Mouse (Mus musculus) limb, embryonic 13.5 days (tissue): ENCODE measurements at regions not wholly inside any gene's neighbourhood (a gene's known extent, or its start where the extent isn't known, plus 50 kb on each side); places are given as distances from the start of the nearest gene placed in this dataset.

Experiments
- ATAC-seq: fragments of 200-750 bp; cut with Nextera tagmentation; 2 replicates; pipeline ENCODE4 v1.8.0; 2017; ENCODE audit warnings: low read depth, moderate number of reproducible peaks, moderate TSS enrichment; ENCODE audit not compliant: low FRiP score
- H3K27ac ChIP-seq: fragments of 300-500 bp; sonication (generic); 2 replicates; pipeline ENCODE4 v1.5.1; 2015; ENCODE audit warnings: inconsistent platforms, mild to moderate bottlenecking, moderate library complexity
- H3K27me3 ChIP-seq: fragments of 300-500 bp; sonication (generic); 2 replicates; pipeline ENCODE4 v1.6.1; 2015; ENCODE audit warnings: mild to moderate bottlenecking, inconsistent platforms
- H3K36me3 ChIP-seq: fragments of 300-500 bp; sonication (generic); 2 replicates; pipeline ENCODE4 v1.6.1; 2015; ENCODE audit warnings: inconsistent platforms, mild to moderate bottlenecking, moderate library complexity
- H3K4me1 ChIP-seq: fragments of 300-500 bp; sonication (generic); 2 replicates; pipeline ENCODE4 v1.6.1; 2015; ENCODE audit warnings: inconsistent platforms
- H3K4me2 ChIP-seq: fragments of 300-500 bp; sonication (generic); replicated peaks from 2 replicates; pipeline ENCODE4 v1.6.1; 2015; ENCODE audit warnings: inconsistent platforms, mild to moderate bottlenecking, moderate library complexity
- H3K4me3 ChIP-seq: fragments of 300-500 bp; sonication (generic); 2 replicates; pipeline ENCODE4 v1.5.1; 2015; ENCODE audit warnings: moderate library complexity, mild to moderate bottlenecking, inconsistent platforms
- H3K9ac ChIP-seq: fragments of 300-500 bp; sonication (generic); 2 replicates; pipeline ENCODE4 v1.6.1; 2015; ENCODE audit warnings: mild to moderate bottlenecking, inconsistent platforms
- H3K9me3 ChIP-seq: fragments of 300-500 bp; sonication (generic); 2 replicates; pipeline ENCODE4 v1.6.1; 2016; ENCODE audit warnings: inconsistent platforms
- WGBS: fragments of 180-500 bp; shearing (Covaris S2); methylation state at CpG from one replicate; pipeline ENCODE4 v1.1.7; 2015; 5-methylcytosine and 5-hydroxymethylcytosine counted together

GRCm38 (mm10) chr2:117804686-117805085 lies 307.0 kb upstream of the Thbs1 start:
- ATAC-seq: no peak
- Histone ChIP-seq H3K9me3 (no peaks in the 10 kb centered on the region), H3K27ac (no peak overlapping the region), H3K9ac (no peak overlapping the region), H3K4me2 (no peak overlapping the region), H3K4me3 (no peak overlapping the region), H3K4me1 (0 out of 2 replicates have a peak, but pooled peaks cover 3% of the 10 kb centered on the region), H3K27me3 (no peaks in the 10 kb centered on the region), H3K36me3 (no peaks in the 10 kb centered on the region)

GRCm38 (mm10) chr2:117807121-117807520 lies 304.6 kb upstream of the Thbs1 start:
- Histone ChIP-seq H3K4me2 (no peak overlapping the region), H3K4me1 (peaks cover 9% of the 10 kb centered on the region), H3K36me3 (no peaks in the 10 kb centered on the region), H3K9me3 (no peaks in the 10 kb centered on the region), H3K4me3 (no peak overlapping the region), H3K9ac (no peak overlapping the region), H3K27me3 (no peaks in the 10 kb centered on the region), H3K27ac (no peak overlapping the region)
- ATAC-seq: no peak
- WGBS: 74% methylated on average over 3 of the region's 3 CpGs

GRCm38 (mm10) chr2:117811506-117811905 lies 300.2 kb upstream of the Thbs1 start:
- H3K27ac ChIP-seq: no peak overlapping the region
- H3K9ac ChIP-seq: no peak overlapping the region
- no peak overlapping the region for H3K4me2 ChIP-seq
- 32% methylated on average over 1 of the region's 1 CpGs for WGBS
- ATAC-seq: no peak; the same call in 1 of the 2 replicates
- no peaks in the 10 kb centered on the region for H3K9me3 ChIP-seq
- H3K4me3 ChIP-seq: no peak overlapping the region
- no peaks in the 10 kb centered on the region for H3K36me3 ChIP-seq
- no peaks in the 10 kb centered on the region for H3K27me3 ChIP-seq
- H3K4me1 ChIP-seq: peaks cover 9% of the 10 kb centered on the region

GRCm38 (mm10) chr2:117811931-117812330 lies 299.7 kb upstream of the Thbs1 start:
- Histone ChIP-seq H3K4me1 (peaks cover 9% of the 10 kb centered on the region), H3K9me3 (no peaks in the 10 kb centered on the region), H3K4me2 (no peak overlapping the region), H3K36me3 (no peaks in the 10 kb centered on the region), H3K4me3 (no peak overlapping the region), H3K9ac (no peak overlapping the region), H3K27ac (no peak overlapping the region), H3K27me3 (no peaks in the 10 kb centered on the region)
- WGBS: 64% methylated on average over 2 of the region's 2 CpGs
- no peak for ATAC-seq

GRCm38 (mm10) chr2:117819701-117820225 lies 291.9 kb upstream of the Thbs1 start:
- Histone ChIP-seq H3K9ac (no peak overlapping the region), H3K4me3 (no peak overlapping the region), H3K4me1 (no peaks in the 10 kb centered on the region), H3K27ac (no peak overlapping the region), H3K36me3 (no peaks in the 10 kb centered on the region), H3K9me3 (no peaks in the 10 kb centered on the region), H3K4me2 (no peak overlapping the region), H3K27me3 (no peaks in the 10 kb centered on the region)
- ATAC-seq: no peak
- 73% methylated on average over 3 of the region's 3 CpGs for WGBS

- no peak overlapping the region for H3K4me3 ChIP-seq
- no peaks in the 10 kb centered on the region for H3K27me3 ChIP-seq
- H3K27ac ChIP-seq: no peak overlapping the region
- no peak overlapping the region for H3K4me2 ChIP-seq
- no peak overlapping the region for H3K9ac ChIP-seq
- 0 out of 2 replicates have a peak, but pooled peaks cover 4% of the 10 kb centered on the region for H3K4me1 ChIP-seq
- no peaks in the 10 kb centered on the region for H3K9me3 ChIP-seq
- no peak for ATAC-seq
- no peaks in the 10 kb centered on the region for H3K36me3 ChIP-seq
Measured at GRCm38 (mm10) chr2:117820708-117821107, 291.0 kb upstream of the Thbs1 start.

- no peak for ATAC-seq
- Histone ChIP-seq H3K27ac (no peak overlapping the region), H3K27me3 (no peaks in the 10 kb centered on the region), H3K9ac (no peak overlapping the region), H3K4me1 (0 out of 2 replicates have a peak, but pooled peaks cover 4% of the 10 kb centered on the region), H3K36me3 (no peaks in the 10 kb centered on the region), H3K9me3 (no peaks in the 10 kb centered on the region), H3K4me2 (no peak overlapping the region), H3K4me3 (no peak overlapping the region)
- WGBS: 73% methylated on average over 8 of the region's 8 CpGs
Measured at GRCm38 (mm10) chr2:117825088-117825487, 286.6 kb upstream of the Thbs1 start.

GRCm38 (mm10) chr2:117827278-117827677 lies 284.4 kb upstream of the Thbs1 start:
- no peak overlapping the region for H3K4me2 ChIP-seq
- no peak overlapping the region for H3K9ac ChIP-seq
- no peak overlapping the region for H3K27ac ChIP-seq
- no peak for ATAC-seq
- H3K36me3 ChIP-seq: no peaks in the 10 kb centered on the region
- 0 out of 2 replicates have a peak, but pooled peaks cover 4% of the 10 kb centered on the region for H3K4me1 ChIP-seq
- WGBS: 82% methylated on average over 3 of the region's 3 CpGs
- no peaks in the 10 kb centered on the region for H3K9me3 ChIP-seq
- no peaks in the 10 kb centered on the region for H3K27me3 ChIP-seq
- no peak overlapping the region for H3K4me3 ChIP-seq

GRCm38 (mm10) chr2:117838387-117838786 lies 273.3 kb upstream of the Thbs1 start:
- ATAC-seq: no peak
- WGBS: 81% methylated on average over 2 of the region's 2 CpGs

GRCm38 (mm10) chr2:117840406-117840805 lies 271.3 kb upstream of the Thbs1 start:
- H3K4me3 ChIP-seq: no peak overlapping the region
- H3K4me2 ChIP-seq: no peak overlapping the region
- ATAC-seq: no peak
- no peak overlapping the region for H3K9ac ChIP-seq
- H3K4me1 ChIP-seq: peaks cover 3% of the 10 kb centered on the region; the same call in 1 of the 2 replicates
- H3K27ac ChIP-seq: no peak overlapping the region
- H3K9me3 ChIP-seq: no peaks in the 10 kb centered on the region
- no peaks in the 10 kb centered on the region for H3K36me3 ChIP-seq
- WGBS: 81% methylated on average over 1 of the region's 1 CpGs
- no peaks in the 10 kb centered on the region for H3K27me3 ChIP-seq

More at GRCm38 (mm10) chr2:117838387-117838786, 273.3 kb upstream of the Thbs1 start:
- Histone ChIP-seq H3K4me2 (no peak overlapping the region), H3K27me3 (no peaks in the 10 kb centered on the region), H3K4me1 (peaks cover 3% of the 10 kb centered on the region; the same call in 1 of the 2 replicates), H3K4me3 (no peak overlapping the region), H3K36me3 (no peaks in the 10 kb centered on the region), H3K27ac (no peak overlapping the region), H3K9me3 (no peaks in the 10 kb centered on the region), H3K9ac (no peak overlapping the region)

- ATAC-seq: no peak
- 55% methylated on average over 1 of the region's 1 CpGs for WGBS
Measured at GRCm38 (mm10) chr2:117842309-117842986, 269.2 kb upstream of the Thbs1 start.

GRCm38 (mm10) chr2:117852442-117852841 lies 259.2 kb upstream of the Thbs1 start:
- Histone ChIP-seq H3K4me2 (no peak overlapping the region), H3K4me1 (no peaks in the 10 kb centered on the region), H3K9me3 (no peaks in the 10 kb centered on the region), H3K36me3 (no peaks in the 10 kb centered on the region), H3K4me3 (no peak overlapping the region), H3K27ac (no peak overlapping the region), H3K9ac (no peak overlapping the region), H3K27me3 (no peaks in the 10 kb centered on the region)
- ATAC-seq: no peak
- 83% methylated on average over 1 of the region's 1 CpGs for WGBS

More at GRCm38 (mm10) chr2:117842309-117842986, 269.2 kb upstream of the Thbs1 start:
- H3K9me3 ChIP-seq: no peaks in the 10 kb centered on the region
- H3K36me3 ChIP-seq: no peaks in the 10 kb centered on the region
- H3K4me3 ChIP-seq: no peak overlapping the region
- H3K4me2 ChIP-seq: no peak overlapping the region
- H3K27me3 ChIP-seq: no peaks in the 10 kb centered on the region
- H3K4me1 ChIP-seq: peaks cover 3% of the 10 kb centered on the region; the same call in 1 of the 2 replicates
- no peak overlapping the region for H3K9ac ChIP-seq
- H3K27ac ChIP-seq: no peak overlapping the region

GRCm38 (mm10) chr2:117862301-117862700 lies 249.4 kb upstream of the Thbs1 start:
- Histone ChIP-seq H3K27me3 (no peaks in the 10 kb centered on the region), H3K4me3 (no peak overlapping the region), H3K9ac (no peak overlapping the region), H3K4me2 (no peak overlapping the region), H3K27ac (no peak overlapping the region), H3K36me3 (no peaks in the 10 kb centered on the region), H3K4me1 (peaks cover 14% of the 10 kb centered on the region), H3K9me3 (no peaks in the 10 kb centered on the region)
- 83% methylated on average over 3 of the region's 3 CpGs for WGBS
- no peak for ATAC-seq
